Mouse (Mus musculus) erythroblast, adult 5-6 weeks (primary cell): ENCODE data around the gene Fbxo41. TPM values are rescaled to one million over a fixed set of nuclear protein-coding genes. Genes with fewer than 3 reads are reported as not detected.

ENCODE experiments used
- total RNA-seq, 2 experiments: library from RNA; stranded (forward) in 1 of 2; stranded (reverse) in 1 of 2; fragments of 150-400 nt in 1 of 2; fragments of 200-764, 138-1000 nt in 1 of 2; gene quantifications; 2 replicates each; pipeline versions ENCODE4 v1.2.3 to v1.2.4; 2015 to 2017; ENCODE audit warnings: low replicate concordance in 2 of 2

The Fbxo41 gene
- total RNA-seq, 2 experiments from 2014 or later, result not detected

Other genes starting within 250 kb of the Fbxo41 start
- gene Sfxn5, start 169.6 kb downstream of the Fbxo41 start, total RNA-seq (2015; ENCODE audit: low replicate concordance), result 0.19 and 0.63 TPM in 2 replicates
- 0.56 and 1.3 TPM in 2 replicates for gene Sfxn5, start 169.6 kb downstream of the Fbxo41 start, total RNA-seq (2017; ENCODE audit: low replicate concordance)
- 0.19 and 0.21 TPM in 2 replicates for gene Rab11fip5, start 128.4 kb downstream of the Fbxo41 start, total RNA-seq (2015; ENCODE audit: low replicate concordance)
- 0.51 and 2.6 TPM in 2 replicates for gene Rab11fip5, start 128.4 kb downstream of the Fbxo41 start, total RNA-seq (2017; ENCODE audit: low replicate concordance)
- gene Noto, start 79.1 kb downstream of the Fbxo41 start, total RNA-seq (2015; ENCODE audit: low replicate concordance), result not detected in 2 replicates
- not detected in 2 replicates for gene Noto, start 79.1 kb downstream of the Fbxo41 start, total RNA-seq (2017; ENCODE audit: low replicate concordance)
- 1.5 TPM in 2 replicates for gene Smyd5, start 71.0 kb downstream of the Fbxo41 start, total RNA-seq (2015; ENCODE audit: low replicate concordance)
- 4.0 and 14.1 TPM in 2 replicates for gene Smyd5, start 71.0 kb downstream of the Fbxo41 start, total RNA-seq (2017; ENCODE audit: low replicate concordance)
- 91.3 and 115 TPM in 2 replicates for gene Cct7, start 51.5 kb downstream of the Fbxo41 start, total RNA-seq (2015; ENCODE audit: low replicate concordance)
- gene Cct7, start 51.5 kb downstream of the Fbxo41 start, total RNA-seq (2017; ENCODE audit: low replicate concordance), result 95.1 and 135 TPM in 2 replicates
- 13.8 TPM in 2 replicates for gene Pradc1, start 51.0 kb downstream of the Fbxo41 start, total RNA-seq (2015; ENCODE audit: low replicate concordance)
- gene Pradc1, start 51.0 kb downstream of the Fbxo41 start, total RNA-seq (2017; ENCODE audit: low replicate concordance), result 5.7 and 8.1 TPM in 2 replicates
- gene Egr4, start 10.6 kb upstream of the Fbxo41 start, total RNA-seq (2015; ENCODE audit: low replicate concordance), result not detected in 2 replicates
- gene Egr4, start 10.6 kb upstream of the Fbxo41 start, total RNA-seq (2017; ENCODE audit: low replicate concordance), result not detected in 2 replicates
- gene Alms1, start 84.5 kb upstream of the Fbxo41 start, total RNA-seq (2015; ENCODE audit: low replicate concordance), result 14.8 and 22.4 TPM in 2 replicates
- 22.8 and 24.5 TPM in 2 replicates for gene Alms1, start 84.5 kb upstream of the Fbxo41 start, total RNA-seq (2017; ENCODE audit: low replicate concordance)
- not detected in 2 replicates for gene Nat8f7, start 210.2 kb upstream of the Fbxo41 start, total RNA-seq (2015; ENCODE audit: low replicate concordance)
- gene Nat8f7, start 210.2 kb upstream of the Fbxo41 start, total RNA-seq (2017; ENCODE audit: low replicate concordance), result not detected in 2 replicates